Mouse (Mus musculus) limb, embryonic 13.5 days (tissue): ENCODE data around the gene Wwox. TPM values are rescaled to one million over a fixed set of nuclear protein-coding genes. Genes with fewer than 3 reads are reported as not detected.

Experiments
- ATAC-seq: fragments of 200-750 bp; cut with Nextera tagmentation; 2 replicates; pipeline ENCODE4 v1.8.0; 2017; ENCODE audit warnings: low read depth, moderate number of reproducible peaks, moderate TSS enrichment; ENCODE audit not compliant: low FRiP score
- H3K27ac ChIP-seq: fragments of 300-500 bp; sonication (generic); 2 replicates; pipeline ENCODE4 v1.5.1; 2015; ENCODE audit warnings: inconsistent platforms, mild to moderate bottlenecking, moderate library complexity
- H3K27me3 ChIP-seq: fragments of 300-500 bp; sonication (generic); 2 replicates; pipeline ENCODE4 v1.6.1; 2015; ENCODE audit warnings: mild to moderate bottlenecking, inconsistent platforms
- H3K36me3 ChIP-seq: fragments of 300-500 bp; sonication (generic); 2 replicates; pipeline ENCODE4 v1.6.1; 2015; ENCODE audit warnings: inconsistent platforms, mild to moderate bottlenecking, moderate library complexity
- H3K4me1 ChIP-seq: fragments of 300-500 bp; sonication (generic); 2 replicates; pipeline ENCODE4 v1.6.1; 2015; ENCODE audit warnings: inconsistent platforms
- H3K4me2 ChIP-seq: fragments of 300-500 bp; sonication (generic); replicated peaks from 2 replicates; pipeline ENCODE4 v1.6.1; 2015; ENCODE audit warnings: inconsistent platforms, mild to moderate bottlenecking, moderate library complexity
- H3K4me3 ChIP-seq: fragments of 300-500 bp; sonication (generic); 2 replicates; pipeline ENCODE4 v1.5.1; 2015; ENCODE audit warnings: moderate library complexity, mild to moderate bottlenecking, inconsistent platforms
- H3K9ac ChIP-seq: fragments of 300-500 bp; sonication (generic); 2 replicates; pipeline ENCODE4 v1.6.1; 2015; ENCODE audit warnings: mild to moderate bottlenecking, inconsistent platforms
- H3K9me3 ChIP-seq: fragments of 300-500 bp; sonication (generic); 2 replicates; pipeline ENCODE4 v1.6.1; 2016; ENCODE audit warnings: inconsistent platforms
- WGBS: fragments of 180-500 bp; shearing (Covaris S2); methylation state at CpG from one replicate; pipeline ENCODE4 v1.1.7; 2015; 5-methylcytosine and 5-hydroxymethylcytosine counted together
- polyA plus RNA-seq: library from polyadenylated mRNA; unstranded; fragments of >200 nt; fragmentation: Nextera tagmentation; extraction: Ambion mirVana; gene quantifications from 2 replicates; pipeline ENCODE4 v1.2.1, GENCODE M21; 2015

Wwox gene
- polyA plus RNA-seq, 1 experiment from 2014 or later, result 9.5 TPM

DNA sequence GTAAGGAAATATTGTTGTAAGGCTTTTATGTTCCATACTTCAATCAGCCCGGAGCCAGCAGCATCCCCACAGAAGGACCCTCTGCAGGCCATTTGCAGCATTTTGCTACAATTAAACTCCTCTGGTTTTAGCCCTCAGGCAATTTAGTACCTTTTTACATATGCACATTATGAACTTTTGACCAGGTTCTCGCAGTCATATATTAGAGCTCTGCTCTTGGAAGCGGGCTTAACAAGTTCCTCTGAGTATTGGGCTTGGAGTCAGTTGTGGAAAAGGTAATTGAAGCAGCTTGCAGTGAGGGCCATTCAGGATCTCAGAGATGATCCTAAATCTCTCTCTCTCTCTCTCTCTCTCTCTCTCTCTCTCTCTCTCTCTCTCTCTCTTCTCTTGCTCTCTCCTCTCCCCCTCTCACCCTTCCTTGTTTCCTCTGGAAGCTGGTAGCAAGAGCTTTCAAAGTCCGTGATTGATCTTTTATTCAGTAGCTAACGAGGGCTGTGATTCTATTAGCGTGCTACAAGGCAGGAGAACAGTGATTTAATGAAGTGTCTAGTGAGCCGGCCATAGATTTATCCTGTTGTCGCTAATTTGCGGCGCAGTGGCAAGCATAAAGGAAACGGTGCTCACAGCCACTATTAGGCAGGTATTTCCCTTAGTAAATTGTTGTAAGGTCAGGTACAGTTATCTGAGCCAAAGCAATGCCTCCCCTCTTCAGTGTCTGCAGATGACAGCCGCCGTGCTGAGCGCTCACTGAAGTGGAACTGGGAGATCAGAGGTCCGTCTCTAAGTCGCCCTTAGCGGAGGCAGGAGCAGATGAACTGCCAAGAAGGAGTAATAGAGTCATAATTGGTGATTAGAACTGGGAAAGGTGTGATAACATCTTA, 292.0 kb downstream of the Wwox start:
- peak overlapping the region; percentile 50 for H3K4me2 ChIP-seq
- H3K27ac ChIP-seq, result no peak overlapping the region; the same call in 1 of the 2 replicates
- peaks cover 24% of the 10 kb centered on the region for H3K27me3 ChIP-seq
- peaks cover 26% of the 10 kb centered on the region for H3K4me1 ChIP-seq
- 11% methylated on average over 17 of the region's 17 CpGs for whole genome bisulfite sequencing
- H3K9me3 ChIP-seq, result no peaks in the 10 kb centered on the region
- no peak overlapping the region for H3K9ac ChIP-seq
- H3K4me3 ChIP-seq, result peak overlapping the region; percentile 8; the same call in 1 of the 2 replicates
- peak; percentile 76 for ATAC-seq
- H3K36me3 ChIP-seq, result no peaks in the 10 kb centered on the region

DNA sequence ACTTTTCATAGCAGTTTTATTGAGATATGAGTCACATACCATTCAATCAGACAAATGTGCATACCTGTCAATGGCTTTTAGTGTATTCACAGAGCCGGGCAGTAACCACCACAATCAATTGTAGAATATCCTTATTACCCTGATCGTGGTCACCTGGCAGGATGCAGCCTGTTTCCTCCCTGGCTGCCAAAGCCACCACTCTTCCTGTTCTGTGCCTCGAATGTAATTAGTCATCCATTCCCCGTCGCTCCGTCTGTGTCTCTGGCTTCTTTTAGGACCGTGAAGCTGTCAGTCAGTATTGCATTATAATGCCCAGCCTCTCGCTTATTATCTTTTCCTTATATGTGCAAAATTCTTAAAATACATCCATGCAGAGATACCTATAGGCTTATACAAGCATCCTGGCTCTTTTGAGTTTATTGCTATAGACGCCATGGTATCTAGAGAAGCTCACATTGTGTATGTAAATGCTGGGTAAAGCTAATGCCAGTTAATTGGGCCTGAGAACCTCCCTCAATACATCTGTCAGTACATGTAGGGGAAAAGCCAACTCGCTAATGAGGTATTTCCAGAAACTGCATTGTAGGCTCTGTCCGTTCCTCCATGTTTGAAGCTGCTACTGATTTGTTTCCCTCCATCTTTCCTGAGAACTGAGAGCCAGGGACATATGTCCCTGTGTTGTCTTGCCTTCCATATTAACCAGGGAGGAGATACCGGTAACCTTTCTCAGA, 303.9 kb downstream of the Wwox start:
- no peak overlapping the region for H3K4me2 ChIP-seq
- no peak overlapping the region for H3K27ac ChIP-seq
- no peak overlapping the region for H3K4me3 ChIP-seq
- 0 out of 2 replicates have a peak, but pooled peaks cover 5% of the 10 kb centered on the region for H3K36me3 ChIP-seq
- H3K9me3 ChIP-seq, result peaks cover 16% of the 10 kb centered on the region
- H3K4me1 ChIP-seq, result no peaks in the 10 kb centered on the region
- H3K9ac ChIP-seq, result no peak overlapping the region
- H3K27me3 ChIP-seq, result no peaks in the 10 kb centered on the region
- no peak for ATAC-seq
- 53% methylated on average over 12 of the region's 12 CpGs for WGBS

DNA sequence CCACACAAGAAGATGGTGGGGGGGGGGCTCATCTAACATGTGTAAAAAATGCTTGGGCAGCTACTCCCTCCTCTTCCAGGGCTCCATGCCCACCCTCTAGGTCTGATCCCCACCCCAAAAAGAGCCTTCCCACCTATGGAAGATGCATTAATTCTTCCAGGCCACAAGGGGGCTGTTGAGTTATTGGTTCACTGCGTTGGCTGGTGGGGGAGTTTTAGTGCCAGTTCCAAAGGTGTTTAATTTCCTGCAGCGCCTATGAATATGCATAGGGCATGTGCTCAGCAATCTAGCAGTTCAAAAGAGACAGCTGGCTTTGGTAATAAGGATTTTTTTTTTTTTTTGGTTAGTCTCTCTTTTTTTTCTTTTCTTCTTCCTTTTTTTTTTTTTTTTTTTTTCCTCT, 306.9 kb downstream of the Wwox start:
- ATAC-seq, result no peak
- H3K9me3 ChIP-seq, result no peaks in the 10 kb centered on the region
- H3K4me1 ChIP-seq, result no peaks in the 10 kb centered on the region
- H3K4me3 ChIP-seq, result no peak overlapping the region
- no peak overlapping the region for H3K27ac ChIP-seq
- WGBS, result 45% methylated on average over 2 of the region's 2 CpGs
- H3K4me2 ChIP-seq, result no peak overlapping the region
- H3K36me3 ChIP-seq, result no peaks in the 10 kb centered on the region
- no peaks in the 10 kb centered on the region for H3K27me3 ChIP-seq
- H3K9ac ChIP-seq, result no peak overlapping the region

DNA sequence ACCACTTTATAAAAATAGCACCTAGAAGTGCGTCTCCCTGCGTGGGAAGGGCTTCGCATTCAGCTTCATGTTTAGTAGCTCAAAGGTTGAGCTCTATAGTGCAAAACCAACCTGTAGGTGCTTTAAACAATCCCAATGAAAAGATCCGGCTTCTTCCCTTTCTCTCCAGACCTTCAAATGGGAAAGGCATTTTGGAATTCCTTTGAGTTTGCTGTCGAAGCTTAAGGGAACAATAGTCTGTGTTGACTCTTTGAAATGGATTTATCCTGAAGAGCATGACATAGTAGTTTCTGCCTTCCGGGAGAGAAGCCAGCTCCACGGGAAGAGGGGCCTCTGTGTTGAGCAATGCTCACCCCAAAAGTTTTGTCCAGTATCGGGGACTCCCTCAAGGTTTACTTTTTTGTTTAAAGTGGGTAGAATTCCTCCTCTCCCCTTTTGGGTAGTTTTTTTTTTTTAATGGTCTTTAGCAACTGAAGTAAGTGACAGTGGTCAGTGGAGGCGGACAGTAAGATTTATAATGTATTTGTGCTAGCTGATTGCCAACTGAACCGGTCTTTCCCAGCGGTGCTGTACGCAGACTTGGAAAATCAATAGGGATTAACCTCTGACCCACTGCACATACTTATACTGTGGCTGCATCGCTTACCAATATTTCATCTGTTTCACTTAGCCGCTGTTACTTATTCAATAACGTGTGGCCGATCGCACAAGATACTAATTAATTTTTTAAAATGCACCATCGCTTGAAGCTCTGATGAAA, 312.1 kb downstream of the Wwox start:
- H3K27me3 ChIP-seq, result no peaks in the 10 kb centered on the region
- WGBS, result 65% methylated on average over 18 of the region's 18 CpGs
- no peak overlapping the region for H3K4me3 ChIP-seq
- H3K4me2 ChIP-seq, result no peak overlapping the region
- no peak for ATAC-seq
- H3K4me1 ChIP-seq, result no peaks in the 10 kb centered on the region
- no peaks in the 10 kb centered on the region for H3K9me3 ChIP-seq
- no peak overlapping the region for H3K27ac ChIP-seq
- no peak overlapping the region for H3K9ac ChIP-seq
- no peaks in the 10 kb centered on the region for H3K36me3 ChIP-seq

DNA sequence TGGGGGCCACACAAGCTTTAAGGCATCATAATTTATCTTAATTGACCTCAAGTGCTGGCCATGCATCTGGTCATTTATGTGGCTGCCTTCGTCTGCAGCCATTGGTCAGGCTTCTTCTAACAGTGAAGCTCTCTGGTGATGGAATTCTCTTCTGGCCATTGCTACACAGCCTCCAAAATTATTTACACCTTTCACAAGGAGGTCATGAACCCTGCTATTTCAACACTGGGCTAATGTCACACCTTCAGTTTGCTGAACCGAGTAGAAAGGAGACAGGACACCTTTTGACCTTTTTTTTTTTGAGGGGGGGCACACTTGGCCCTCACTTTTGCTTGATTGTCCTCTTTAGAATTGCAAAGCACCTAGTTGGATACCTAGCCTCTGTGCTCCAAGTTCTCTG, 320.2 kb downstream of the Wwox start:
- no peak overlapping the region for H3K4me2 ChIP-seq
- no peak overlapping the region for H3K27ac ChIP-seq
- no peaks in the 10 kb centered on the region for H3K9me3 ChIP-seq
- H3K4me1 ChIP-seq, result no peaks in the 10 kb centered on the region
- ATAC-seq, result no peak
- 38% methylated on average over 2 of the region's 2 CpGs for WGBS
- no peak overlapping the region for H3K4me3 ChIP-seq
- no peak overlapping the region for H3K9ac ChIP-seq
- H3K36me3 ChIP-seq, result no peaks in the 10 kb centered on the region
- peaks cover 3% of the 10 kb centered on the region; the same call in 1 of the 2 replicates for H3K27me3 ChIP-seq

DNA sequence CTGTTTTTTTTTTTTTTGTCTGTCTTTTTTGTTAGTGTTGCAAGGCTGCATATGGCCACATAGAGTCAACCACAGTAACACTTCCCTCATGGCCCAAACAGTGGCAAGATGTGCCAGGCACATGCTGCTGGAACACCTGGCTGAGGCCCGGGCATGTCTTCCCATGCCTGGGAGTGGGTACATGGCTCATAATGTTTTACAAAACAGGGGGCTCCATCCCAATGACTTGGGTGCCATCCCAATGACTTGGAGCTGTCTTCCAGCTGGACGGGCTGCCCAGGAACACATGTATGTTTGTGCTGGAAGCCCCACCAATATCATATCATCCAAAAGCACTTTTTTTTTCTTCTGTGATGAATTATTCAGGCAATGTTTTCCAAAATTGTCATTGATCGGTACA, 329.1 kb downstream of the Wwox start:
- ATAC-seq, result no peak
- Histone ChIP-seq H3K27ac (no peak overlapping the region), H3K9ac (no peak overlapping the region), H3K9me3 (no peaks in the 10 kb centered on the region), H3K27me3 (peaks cover 10% of the 10 kb centered on the region), H3K4me1 (peaks cover 14% of the 10 kb centered on the region), H3K4me2 (no peak overlapping the region), H3K36me3 (no peaks in the 10 kb centered on the region), H3K4me3 (no peak overlapping the region)
- 94% methylated on average over 3 of the region's 3 CpGs for WGBS

DNA sequence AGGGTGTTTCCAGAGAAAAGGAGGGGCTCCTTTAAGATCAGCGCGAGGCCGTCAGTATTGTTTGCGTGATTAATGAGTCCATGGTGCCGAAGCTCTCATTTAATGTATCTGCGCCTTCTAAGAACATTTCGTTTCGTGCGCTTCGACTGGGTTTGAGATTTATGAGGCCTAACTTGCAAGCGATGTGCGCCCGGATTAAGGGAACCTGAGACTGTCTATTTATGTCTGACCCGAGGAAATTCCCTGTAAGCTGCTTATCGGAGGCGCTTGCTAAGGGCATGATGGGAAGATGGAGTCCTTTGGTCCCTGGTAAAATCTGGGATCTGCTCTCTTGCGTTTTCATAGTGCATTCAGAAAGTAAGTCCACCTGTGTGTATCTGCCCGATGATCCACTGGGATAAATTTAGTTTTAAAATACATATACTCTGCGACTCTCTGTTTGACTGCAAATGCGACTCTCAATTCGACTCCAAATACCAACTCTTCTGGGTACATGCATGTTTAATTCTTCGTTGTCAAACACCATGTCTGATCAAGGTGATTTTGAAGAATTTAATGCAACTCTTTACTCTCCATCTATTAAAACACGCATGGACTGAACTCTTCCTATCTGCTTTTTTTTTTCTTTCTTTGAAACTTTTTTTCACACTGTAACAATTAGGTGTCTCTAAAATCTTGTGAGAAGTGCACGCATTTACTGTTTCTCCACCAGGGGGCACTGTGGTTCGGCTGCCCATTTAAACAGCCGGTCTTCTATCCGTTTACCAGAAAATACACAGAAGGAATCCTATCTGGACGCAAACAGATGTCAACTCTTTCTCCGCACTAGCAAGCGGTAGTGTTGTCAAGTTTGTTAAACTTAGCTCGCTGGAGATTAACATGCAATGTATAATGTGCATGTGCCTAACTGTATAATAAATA, 331.7 kb downstream of the Wwox start:
- Histone ChIP-seq H3K27ac (no peak overlapping the region), H3K36me3 (no peaks in the 10 kb centered on the region), H3K4me1 (peaks cover 30% of the 10 kb centered on the region), H3K4me2 (no peak overlapping the region), H3K9ac (no peak overlapping the region), H3K4me3 (no peak overlapping the region), H3K27me3 (peaks cover 19% of the 10 kb centered on the region), H3K9me3 (no peaks in the 10 kb centered on the region)
- ATAC-seq, result no peak
- WGBS, result 40% methylated on average over 31 of the region's 31 CpGs

DNA sequence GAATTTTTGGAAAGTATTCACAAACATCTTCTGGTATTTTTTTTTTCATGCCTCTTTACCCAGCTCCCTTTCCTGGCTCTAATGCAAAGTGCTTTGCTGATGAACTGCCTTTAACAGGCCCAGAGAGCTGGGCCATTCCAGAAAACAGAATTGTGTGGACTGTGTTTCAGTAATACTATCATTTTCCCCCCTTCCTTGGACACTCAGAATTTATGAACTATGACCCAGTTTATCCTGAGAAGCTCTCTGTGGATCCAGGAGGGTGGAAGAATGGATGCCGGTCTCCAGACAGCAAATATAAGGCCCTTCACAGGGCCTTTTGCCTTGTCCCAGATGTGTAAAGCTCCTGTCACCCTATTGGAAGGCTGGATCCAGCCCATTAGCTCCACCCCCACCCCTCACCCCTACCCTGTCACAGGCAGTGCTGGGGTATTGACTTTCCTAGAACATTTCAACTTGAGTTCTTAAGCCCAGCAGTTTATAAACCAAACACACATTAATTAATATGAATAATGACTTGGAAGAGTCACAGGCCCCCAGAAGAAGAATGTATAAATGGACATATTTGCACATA, 332.9 kb downstream of the Wwox start:
- H3K4me1 ChIP-seq, result peaks cover 30% of the 10 kb centered on the region
- 0 out of 2 replicates have a peak, but pooled peaks have one; percentile 36 for ATAC-seq
- WGBS, result 60% methylated on average over 1 of the region's 1 CpGs
- H3K27ac ChIP-seq, result no peak overlapping the region
- H3K27me3 ChIP-seq, result peaks cover 25% of the 10 kb centered on the region
- no peak overlapping the region for H3K4me3 ChIP-seq
- no peaks in the 10 kb centered on the region for H3K9me3 ChIP-seq
- H3K9ac ChIP-seq, result no peak overlapping the region
- H3K4me2 ChIP-seq, result no peak overlapping the region
- no peaks in the 10 kb centered on the region for H3K36me3 ChIP-seq

DNA sequence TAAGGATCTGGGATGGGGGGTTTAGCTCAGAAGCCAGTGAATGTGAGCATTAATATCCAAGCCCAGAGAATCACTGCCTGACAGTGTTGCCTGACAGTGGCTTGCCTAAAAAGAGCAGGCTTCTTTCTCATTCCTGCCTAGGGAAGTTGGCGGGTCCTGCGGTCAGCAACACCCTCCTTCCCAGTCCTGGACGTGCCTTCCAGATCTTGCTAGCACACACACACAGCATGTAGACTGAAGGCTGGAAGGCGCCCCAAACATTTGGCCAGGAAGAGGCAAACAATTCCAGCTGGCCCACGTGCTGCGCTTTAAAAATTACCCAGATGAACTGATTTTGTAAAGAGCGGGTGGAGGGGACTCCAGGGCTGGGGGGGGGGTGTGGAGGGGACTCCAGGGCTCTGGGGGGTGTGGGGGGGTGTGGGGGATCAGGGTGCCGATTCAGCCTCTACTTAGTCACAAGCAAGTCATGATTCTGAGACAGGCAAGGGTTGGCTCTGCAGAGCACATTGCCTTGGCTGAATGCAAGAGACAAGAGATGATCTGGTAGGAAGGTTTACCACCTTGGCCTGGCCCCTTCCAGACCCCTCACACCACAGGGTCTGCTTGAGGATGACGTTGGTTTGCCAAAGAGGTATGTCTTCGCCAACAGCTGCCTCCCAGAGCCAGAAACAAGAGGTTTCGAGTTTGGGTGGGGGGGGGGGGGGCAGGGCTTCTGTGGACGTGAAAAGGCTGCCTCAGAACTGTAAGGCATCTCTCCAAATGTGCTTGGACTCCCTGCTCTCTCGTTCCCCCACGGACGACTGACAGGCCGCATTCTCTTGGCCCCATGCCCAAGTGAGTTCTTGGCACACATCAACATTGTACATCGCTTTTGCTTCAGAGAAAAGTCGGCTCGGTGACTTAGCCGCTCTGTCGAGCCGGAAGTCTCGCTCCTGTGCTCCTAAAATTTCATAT, 334.3 kb downstream of the Wwox start:
- H3K9me3 ChIP-seq, result no peaks in the 10 kb centered on the region
- peak overlapping the region; percentile 40 for H3K4me2 ChIP-seq
- no peaks in the 10 kb centered on the region for H3K36me3 ChIP-seq
- WGBS, result 37% methylated on average over 23 of the region's 23 CpGs
- H3K4me3 ChIP-seq, result no peak overlapping the region
- H3K4me1 ChIP-seq, result peaks cover 30% of the 10 kb centered on the region
- no peak overlapping the region for H3K27ac ChIP-seq
- peaks cover 33% of the 10 kb centered on the region for H3K27me3 ChIP-seq
- no peak overlapping the region for H3K9ac ChIP-seq
- ATAC-seq, result peak; percentile 60; the same call in 1 of the 2 replicates

DNA sequence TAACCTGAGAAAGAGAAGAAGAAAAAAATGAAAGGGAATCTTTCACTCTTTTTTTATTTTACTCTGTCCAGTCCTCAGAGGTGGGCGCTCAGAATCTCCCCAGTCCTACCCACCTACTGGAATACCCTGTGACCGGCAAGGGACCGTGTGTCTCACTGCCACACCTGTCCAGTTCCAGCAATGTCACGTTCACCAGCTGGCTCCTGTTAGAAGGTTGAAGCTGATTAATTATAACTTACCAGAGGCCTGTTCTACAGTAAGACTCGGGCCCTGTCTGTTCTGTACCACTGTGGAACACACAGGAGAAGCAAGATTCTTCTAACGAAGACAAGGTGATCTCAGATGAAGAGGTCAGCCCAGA, 334.9 kb downstream of the Wwox start:
- H3K4me2 ChIP-seq, result peak overlapping the region; percentile 40; the same call in 1 of the 2 replicates
- H3K4me3 ChIP-seq, result no peak overlapping the region
- H3K9me3 ChIP-seq, result no peaks in the 10 kb centered on the region
- H3K9ac ChIP-seq, result no peak overlapping the region
- no peak overlapping the region for H3K27ac ChIP-seq
- no peaks in the 10 kb centered on the region for H3K36me3 ChIP-seq
- WGBS, result 63% methylated on average over 6 of the region's 6 CpGs
- 0 out of 2 replicates have a peak, but pooled peaks have one; percentile 26 for ATAC-seq
- peaks cover 33% of the 10 kb centered on the region for H3K27me3 ChIP-seq
- H3K4me1 ChIP-seq, result peaks cover 30% of the 10 kb centered on the region
